Mouse (Mus musculus): ENCODE measurements around the gene Olfr643.

Gene Olfr643

DNA sequence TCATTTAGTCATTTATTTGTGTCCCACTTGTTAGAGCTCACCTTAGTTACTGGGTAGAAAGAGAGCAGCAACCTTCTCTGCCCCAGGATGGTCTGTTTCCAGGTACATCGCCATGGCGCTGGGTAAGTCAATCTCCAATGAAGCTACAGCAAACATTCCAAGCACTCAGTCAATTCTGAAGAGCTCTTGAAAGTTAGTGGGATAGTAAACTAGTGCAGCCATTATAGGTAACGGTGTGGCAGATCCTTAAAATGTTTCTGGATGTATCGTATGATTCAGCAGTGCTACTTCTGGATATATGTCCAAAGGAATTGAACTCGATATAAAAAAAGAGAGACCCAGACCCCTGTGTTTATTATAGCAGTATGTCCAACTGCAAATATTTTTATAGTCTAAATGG is at the start of gene Olfr643:
Gene Olfr643, minus strand, starts transcription at position 101 of the 400 bp plus-strand sequence.
- DNase-seq: no peak

DNA sequence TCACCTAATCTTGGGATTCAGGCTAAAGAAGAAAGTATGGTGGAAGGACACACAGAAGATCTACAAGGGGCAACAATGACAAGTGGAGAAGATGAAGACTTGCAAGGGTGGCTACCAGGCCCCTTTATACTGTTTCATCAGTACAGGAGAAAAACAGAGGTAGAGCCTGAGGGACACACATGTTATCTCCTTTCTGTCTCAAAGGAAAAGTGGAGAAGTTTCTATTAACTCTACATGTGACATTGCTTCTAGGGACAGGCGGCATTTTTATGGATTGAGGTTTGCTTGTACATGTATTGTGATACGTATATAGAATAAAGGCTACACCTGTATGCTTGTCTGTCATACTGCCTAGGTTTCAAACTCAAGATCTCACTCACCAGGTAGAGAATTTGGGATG is 46.1 kb upstream of the Olfr643 start, which contains the start of gene Olfr648:
Gene Olfr648, minus strand, starts transcription at position 101 of the 400 bp plus-strand sequence.
- DNase-seq: no peak

DNA sequence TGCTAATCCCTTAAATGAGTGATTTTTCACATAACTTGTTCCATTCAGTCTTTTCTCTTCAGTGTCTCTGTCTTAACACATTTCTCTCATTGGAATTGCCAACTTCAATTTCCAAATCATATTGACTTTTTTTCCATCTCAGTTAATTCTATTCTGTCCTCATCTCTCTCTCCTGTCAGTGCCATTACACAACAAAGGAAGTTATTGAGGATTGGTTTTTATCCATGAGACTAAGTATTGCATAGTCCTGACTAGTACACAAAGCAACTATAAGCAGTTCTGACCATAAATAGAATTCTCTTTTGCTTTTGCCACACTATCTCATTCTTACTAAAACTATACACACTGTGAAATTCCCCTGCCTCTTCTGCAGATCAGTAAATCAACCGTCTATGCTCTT is 41.9 kb upstream of the Olfr643 start:
- DNase-seq: no peak

DNA sequence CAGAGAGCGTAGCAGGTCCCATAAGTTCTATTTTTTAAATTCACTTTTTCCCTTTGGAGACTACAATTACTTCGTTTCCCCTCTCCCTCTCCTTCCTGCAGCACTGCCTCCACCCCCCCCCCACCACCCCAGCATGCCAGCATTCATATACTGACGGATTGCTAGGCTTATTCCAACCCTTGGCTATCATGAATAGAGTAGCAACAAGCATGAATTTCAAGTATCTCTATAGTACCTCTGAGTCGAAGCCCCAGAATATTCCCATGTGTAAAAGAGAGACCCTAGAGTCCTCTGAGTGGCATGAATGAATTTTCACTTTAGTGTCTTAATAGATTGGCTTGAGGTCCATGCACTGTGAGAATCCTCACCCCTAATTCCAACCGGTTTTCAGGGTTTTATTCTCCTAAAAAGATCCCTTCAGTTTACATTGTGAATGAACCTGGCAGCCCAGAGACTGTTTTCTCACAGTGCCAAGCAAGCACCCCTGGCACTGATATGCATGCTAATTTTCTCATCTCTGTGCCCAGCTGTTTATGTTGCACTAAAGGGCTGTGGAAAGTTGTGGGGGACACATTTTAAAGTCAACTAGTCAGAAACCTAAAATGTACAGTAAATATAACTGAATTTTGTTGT is 41.3 kb upstream of the Olfr643 start:
- DNase-seq: no peak

DNA sequence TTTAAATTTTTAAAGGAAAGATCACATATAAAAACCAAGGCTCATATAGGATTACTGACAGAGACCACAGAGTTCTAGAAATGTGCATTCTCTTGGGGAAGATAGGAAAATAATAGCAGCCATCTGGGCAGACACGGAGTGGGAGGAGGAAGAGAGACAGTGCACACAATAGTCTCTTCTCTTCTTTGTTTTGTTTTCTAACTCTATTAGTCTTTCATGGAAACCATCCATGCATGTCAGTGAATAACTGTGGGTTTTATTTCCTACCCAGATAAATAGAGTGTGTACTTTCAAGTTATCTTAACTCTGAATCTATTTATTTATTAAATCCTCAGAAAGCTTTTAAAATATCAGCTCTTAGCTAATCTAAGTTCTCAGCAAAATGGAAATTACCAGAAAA is 37.9 kb upstream of the Olfr643 start:
- no peak for DNase-seq

DNA sequence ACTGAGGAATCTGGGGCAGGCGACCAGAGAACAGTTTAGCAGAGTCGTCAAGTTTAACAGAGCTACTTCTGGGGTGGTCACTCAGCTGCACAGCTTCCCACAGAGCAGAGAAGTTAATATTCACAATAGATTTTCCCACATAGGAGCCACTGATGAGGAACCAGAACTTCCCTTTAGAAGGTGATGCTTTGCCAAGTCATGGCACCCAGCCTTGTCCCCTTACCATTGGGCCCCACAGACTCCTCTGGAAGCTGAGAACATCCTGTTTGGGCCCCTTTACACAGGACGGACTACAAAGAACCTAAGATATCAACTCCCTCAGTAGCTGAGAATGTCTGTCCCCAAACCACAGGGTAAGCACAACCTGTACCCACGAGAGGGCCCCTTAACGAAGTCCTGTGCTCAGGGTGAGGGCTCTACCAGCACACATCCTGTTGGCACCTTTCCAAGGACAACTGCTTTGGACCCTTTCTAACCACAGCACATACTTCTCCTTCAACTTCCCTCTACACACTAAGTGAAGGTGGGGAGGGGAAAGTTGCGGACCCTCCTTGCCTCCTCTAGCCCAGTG is 32.5 kb upstream of the Olfr643 start:
- no peak for DNase-seq

DNA sequence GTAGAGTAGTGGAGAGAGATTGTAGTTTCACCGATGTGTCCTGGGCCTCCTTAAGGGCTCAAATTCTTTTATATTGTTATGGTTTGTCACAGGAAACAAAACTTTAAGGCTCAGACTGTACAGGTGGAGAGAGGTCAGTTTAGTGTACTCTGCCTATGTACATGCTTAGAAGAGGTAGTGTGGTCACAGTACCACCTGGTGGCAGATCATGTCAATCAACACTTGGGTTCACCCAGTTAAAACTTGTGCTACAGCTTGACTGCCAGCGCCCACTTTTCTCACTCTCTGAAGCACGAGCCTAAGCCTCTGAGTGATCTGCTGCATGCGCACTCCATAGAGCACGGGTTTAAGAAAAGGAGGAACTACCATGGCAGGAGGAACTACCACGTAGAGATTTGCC is 29.9 kb upstream of the Olfr643 start:
- no peak for DNase-seq

DNA sequence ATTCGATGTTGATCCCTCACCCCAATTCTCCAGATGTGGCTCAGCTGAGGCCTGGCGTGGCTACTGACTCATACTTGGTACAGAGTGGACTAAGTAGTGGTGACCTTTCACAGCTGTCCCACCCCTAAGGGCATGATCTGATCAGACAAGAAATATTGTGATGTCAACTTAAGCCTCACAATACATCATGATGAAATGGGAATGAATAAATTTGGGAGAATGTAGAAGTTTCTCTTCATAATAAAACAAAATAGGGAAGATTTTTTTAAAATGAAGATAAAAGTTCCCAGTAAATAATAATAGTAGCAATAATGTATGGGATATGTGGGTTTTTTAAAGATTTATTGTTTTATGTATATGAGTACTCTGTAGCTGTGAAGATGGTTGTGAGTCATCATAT is 13.3 kb upstream of the Olfr643 start, which contains the start of gene Ubqlnl:
Gene Ubqlnl, minus strand, starts transcription at position 101 of the 400 bp plus-strand sequence.
- no peak for DNase-seq

DNA sequence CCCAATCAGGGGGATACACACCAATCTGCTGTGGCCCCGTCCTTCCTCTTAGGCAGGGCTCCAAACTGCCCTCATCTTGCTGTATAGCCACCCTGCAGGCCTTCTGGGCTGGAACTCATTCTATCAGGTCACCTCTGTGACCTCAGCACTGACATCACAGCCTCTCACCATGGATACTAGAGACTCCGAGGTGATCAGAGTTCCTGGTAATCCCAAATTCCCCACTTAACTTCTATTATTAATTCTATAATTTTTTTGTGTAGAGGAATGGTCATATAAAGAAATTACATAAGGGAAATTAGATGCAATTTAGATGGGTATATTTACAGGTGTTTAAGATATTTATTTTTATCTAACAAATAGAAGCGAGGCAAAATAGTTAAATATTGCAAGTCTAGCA is 6.0 kb upstream of the Olfr643 start, which contains the start of gene Ubqln3:
Gene Ubqln3, minus strand, starts transcription at position 101 of the 400 bp plus-strand sequence.
- no peak for DNase-seq

DNA sequence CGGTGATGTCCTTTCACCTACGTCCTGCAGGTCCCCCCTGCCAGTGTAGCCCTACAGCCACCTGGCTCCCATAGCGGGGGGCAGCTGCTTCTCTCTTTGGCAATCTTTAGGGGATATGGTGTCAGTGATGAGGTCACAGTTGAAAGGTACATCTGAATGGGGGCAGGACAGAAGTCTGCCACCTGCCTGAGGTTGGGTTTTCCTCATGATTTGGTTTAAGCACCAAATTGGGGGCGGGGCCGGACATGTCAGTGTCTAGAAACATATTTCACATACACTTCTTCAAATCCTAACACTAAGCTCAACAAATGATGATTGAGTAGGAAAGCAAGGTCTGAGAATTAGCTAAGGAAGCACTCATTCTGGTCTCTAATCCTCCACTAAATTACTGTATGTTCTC is 7.5 kb downstream of the Olfr643 start, which contains the start of gene Ubqln5:
Gene Ubqln5, minus strand, starts transcription at position 101 of the 400 bp plus-strand sequence.
- DNase-seq: no peak

DNA sequence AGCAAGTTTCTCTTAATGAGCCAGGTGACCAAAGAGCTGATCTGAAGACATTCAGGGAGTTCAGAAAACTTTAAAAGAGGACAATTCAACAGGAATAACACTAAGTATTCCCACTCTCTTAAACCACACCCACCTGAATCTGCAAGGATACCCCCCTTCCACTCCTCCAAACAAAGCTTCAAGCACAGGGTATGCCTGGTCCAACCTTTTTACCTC is 32.5 kb downstream of the Olfr643 start, which contains the start of gene Olfr646:
Gene Olfr646, plus strand, starts transcription at position 117 of the 216 bp plus-strand sequence.
- DNase-seq: no peak

DNA sequence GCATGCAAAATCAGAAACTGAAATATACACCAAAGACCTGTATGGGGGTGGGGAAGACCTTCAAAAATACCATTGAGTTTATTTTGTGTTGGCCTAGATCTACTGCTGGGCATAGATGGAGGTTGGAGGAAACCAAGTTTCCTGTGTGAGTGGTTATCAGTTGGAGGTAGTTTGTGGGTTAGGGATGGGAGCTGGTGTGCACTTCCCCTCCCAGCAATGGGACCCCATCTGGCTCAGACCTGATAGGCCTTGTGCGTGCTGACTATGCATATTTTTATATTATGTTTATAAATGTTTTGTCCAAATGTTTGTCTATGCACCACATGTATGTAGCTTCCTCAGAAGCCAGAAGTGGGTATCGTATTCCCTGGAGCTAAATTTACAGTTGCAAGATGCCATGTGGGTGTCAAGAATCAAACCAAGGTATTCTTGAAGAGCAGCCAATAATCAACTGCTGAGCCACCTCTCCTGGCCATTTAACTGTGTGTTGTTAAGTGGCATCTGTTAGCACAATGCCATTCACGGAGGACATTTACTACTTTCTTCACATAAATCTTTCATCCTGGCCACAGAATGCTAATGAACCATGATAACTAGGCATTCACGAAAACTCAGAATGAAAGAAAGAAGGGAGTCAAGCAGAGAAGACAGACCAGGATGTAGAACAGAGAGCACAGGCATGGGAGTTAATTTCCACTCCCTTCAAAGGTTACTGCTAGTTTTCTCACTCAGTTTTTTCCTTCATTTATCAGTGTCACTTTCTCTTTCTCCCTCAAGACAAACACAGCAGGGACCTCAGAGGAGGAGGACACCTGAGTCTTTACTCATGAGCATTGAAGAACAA is 33.1 kb downstream of the Olfr643 start:
- DNase-seq: no peak

DNA sequence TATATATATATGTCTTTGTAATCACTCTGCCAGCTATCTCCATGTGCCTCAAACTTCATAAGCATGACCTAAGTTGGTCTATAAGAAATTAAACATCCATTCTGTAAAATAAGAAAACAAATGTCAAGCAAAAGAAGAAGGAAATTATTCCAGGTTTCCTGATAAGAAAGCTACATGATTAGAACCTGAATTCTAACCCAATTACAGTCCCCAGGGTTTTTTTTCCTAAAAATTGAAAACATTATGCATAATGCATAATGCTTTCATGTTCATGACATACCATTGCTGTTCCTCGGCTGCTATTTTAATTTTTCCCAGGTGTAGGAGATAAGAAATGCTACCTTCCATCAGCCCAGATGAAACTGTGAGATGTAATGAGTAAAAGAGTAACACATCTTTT is 51.8 kb downstream of the Olfr643 start, which contains the start of gene Olfr645:
Gene Olfr645, minus strand, starts transcription at position 101 of the 400 bp plus-strand sequence.
- no peak for DNase-seq

DNA sequence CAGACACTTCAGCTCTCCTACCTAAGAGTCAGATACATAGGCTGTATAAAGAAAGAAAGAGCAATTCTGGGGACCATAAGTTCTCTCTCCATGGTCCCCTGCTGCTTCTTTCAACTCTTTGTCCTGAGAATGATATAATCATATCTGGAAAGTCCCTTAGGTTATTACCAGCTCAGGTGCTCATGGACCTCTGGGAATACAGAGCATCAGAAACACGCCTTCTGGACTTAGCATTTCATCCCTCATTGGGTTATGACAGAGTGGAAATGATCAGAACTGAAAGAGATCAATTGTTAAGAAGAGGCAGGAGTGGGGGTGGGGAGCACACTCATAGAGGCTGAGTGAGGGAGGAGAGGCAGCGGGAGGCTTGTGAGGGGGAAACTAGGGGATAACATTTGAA is 65.4 kb downstream of the Olfr643 start, which contains the start of gene Olfr644:
Gene Olfr644, minus strand, starts transcription at position 101 of the 400 bp plus-strand sequence.
- no peak for DNase-seq

DNA sequence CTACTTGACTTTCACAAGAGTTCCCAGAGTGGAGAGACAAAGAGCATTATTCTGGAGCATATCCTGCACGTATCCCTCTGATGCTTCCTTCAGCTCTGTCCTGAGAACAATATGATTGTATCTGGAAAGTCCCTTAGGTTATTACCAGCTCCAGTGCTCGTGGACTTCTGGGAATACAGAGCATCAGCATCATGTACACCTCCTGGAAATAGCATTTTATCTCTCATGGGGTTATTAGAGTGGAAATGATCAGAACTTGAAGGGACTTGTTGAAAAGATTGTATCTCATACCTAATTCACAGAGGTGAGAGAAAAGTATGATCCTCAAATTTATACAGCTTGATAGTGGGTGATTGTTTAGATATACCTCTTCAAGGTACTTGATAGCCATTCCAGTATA is 75.9 kb downstream of the Olfr643 start, which contains the start of gene 4930516K23Rik:
Gene 4930516K23Rik, minus strand, starts transcription at position 101 of the 400 bp plus-strand sequence.
- no peak for DNase-seq

DNA sequence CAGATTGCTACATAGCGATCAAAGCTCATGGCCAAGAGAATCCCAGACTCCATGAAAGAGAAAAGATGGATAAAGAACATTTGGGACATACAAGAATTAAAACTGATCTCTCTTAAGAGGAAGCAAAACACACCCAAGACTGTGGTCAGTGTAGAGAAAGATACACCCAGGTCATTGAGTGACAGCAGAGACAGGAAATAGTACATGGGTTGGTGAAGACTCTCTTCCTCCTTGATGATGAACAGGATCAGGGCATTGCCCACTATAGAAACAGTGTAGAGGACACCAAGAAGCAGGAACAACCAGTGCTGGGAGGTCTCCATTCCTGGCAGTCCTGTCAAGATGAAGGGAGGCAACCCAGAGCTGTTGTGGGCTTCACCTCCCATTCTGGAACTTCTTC is 78.0 kb downstream of the Olfr643 start:
- no peak for DNase-seq

DNA sequence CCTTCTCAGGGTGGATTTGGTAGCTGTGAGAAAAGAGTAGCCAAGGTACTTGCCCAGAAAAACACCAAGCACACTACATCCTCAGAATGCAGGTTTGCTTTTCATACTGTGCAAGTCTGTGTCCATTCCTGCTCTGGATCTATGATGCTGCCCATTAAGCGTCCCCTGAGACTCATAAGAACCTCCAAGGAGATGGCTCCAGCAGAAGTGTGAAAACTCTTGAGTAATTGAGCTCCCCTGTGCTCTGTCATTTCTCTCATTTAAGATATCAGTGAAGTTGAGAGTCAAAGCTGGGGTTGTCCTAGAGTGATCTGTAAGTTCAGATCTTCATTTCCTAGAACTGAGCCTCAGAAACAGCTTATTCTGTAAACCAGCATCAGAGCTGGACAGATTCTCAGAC is 84.6 kb downstream of the Olfr643 start, which contains the start of gene Olfr642:
Gene Olfr642, minus strand, starts transcription at position 101 of the 400 bp plus-strand sequence.
- no peak for DNase-seq

DNA sequence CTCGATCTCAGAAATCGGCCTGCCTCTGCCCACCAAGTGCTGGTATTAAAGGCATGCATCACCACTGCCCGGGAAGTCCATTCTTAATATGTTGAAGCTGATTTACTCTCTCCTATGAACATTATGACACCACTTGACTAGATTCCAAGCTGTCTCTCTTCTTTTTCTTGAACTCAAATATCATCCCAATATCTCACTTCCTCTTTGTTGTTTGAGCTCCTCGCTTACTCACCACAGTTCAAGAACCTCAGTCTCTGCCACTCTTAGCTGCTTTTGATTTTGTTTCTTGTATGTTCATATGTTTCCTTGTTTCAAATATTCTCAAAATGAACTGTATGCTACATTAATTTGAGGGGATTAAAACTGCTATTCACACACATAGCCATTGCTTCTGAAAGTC is 86.5 kb downstream of the Olfr643 start:
- no peak for DNase-seq

DNA sequence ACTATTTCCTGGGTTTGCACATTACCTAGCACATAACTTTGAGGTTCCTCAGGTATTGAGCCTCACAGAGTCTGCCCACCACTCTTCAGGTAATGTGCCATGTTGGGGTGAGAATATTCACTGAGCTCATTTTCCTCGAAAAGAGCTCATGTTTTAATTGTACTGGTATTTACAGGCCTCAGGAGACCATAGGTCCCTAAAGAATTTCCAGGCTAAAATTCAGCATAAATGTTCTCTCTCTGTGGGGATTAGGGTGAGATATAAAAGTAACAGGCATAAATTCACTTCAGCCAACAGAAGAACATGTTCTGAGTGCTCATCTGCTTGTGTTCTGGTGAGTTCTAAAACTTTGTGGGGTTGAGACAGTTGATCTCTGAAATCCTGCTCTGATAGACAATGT is 102.1 kb downstream of the Olfr643 start, which contains the start of gene Olfr641:
Gene Olfr641, plus strand, starts transcription at position 301 of the 400 bp plus-strand sequence.
- DNase-seq: no peak

DNA sequence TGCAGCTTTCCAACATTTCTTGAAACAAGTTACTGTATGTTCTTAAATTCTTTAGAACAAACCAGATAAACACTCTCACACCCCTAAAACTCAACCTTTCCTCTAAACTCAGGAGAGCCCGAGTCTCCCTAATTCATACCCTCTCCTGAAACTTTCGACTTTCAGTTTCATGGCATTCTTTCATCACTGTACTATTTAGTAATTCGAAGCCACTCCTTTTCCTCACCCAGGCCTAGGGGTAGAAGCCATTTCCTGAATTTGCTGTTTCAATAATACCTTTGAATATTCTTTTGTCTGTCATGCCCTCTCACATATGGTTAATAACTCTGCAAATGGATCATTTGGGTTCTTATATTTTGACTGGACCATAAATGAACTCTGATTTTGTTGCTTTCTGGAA is 110.2 kb downstream of the Olfr643 start:
- no peak for DNase-seq

DNA sequence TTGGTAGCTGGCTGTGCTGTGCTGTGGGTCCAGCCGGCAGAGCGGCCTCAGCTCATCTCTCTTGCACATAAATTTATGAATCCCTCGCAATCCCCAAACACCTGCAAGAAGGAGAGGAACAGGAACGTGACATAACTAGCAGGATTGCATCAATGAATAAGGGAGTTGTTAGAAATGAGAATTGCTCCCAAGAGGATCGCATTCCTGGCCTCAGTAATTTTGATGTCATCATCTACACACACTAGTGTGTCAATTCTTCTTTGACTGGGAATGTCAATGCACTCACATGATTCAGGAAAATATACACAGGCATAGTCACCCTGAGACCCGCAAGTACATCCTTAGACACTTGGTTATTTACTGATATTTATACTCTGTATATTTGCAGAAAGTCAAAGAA is 111.7 kb downstream of the Olfr643 start, which contains the start of gene Olfr640:
Gene Olfr640, minus strand, starts transcription at position 101 of the 400 bp plus-strand sequence.
- DNase-seq: no peak

DNA sequence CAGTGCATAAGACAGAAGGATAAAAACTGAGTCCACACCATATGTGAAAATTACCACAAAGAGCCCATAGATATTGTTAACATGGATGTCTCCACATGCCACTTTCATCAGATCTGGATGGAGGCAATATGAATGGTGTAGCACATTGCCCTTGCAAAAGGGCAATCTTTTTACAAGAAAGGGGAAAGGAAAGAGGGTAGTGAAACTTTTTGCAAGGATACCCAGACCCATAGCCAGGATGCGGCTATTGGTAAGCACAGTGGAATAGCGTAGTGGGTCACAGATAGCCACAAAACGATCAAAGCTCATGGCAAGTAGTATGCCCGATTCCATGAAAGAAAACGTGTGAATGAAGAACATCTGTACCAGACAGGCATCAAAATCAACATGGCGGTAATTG is 115.6 kb downstream of the Olfr643 start:
- DNase-seq: no peak

DNA sequence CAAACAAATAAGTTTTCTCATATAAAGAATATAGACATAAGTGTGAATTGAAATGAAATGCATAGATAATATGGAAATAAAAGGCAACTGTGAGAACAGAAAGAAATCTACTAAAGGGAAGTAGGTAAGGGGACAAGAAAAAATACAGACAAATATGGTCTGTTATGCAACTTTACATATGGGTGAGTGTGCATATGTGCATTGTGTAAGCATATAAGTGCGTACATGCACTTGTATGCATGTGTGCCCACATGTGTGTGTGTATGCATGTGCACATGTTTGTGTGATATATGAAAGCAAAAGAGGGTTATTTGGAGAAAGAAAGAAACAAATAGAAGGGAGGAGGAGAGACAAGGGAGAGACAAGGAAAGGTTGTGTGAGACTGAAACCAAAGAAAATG is 118.3 kb downstream of the Olfr643 start:
- no peak for DNase-seq
